Mouse (Mus musculus) testis, adult 2 months (tissue): ENCODE measurements at regions not wholly inside any gene's neighbourhood (a gene's known extent, or its start where the extent isn't known, plus 50 kb on each side); places are given as distances from the start of the nearest gene placed in this dataset.

Source experiments
- CTCF ChIP-seq: fragments of 200-500 bp; IDR thresholded peaks from 2 replicates; pipeline ENCODE4 v1.5.1; 2012; ENCODE audit warnings: low read depth, mild to moderate bottlenecking, inconsistent platforms, low read length, moderate library complexity; ENCODE audit not compliant: control insufficient read depth, insufficient read depth, insufficient replicate concordance
- POLR2A ChIP-seq: fragments of 200-500 bp; IDR thresholded peaks from 2 replicates; pipeline ENCODE4 v1.6.1; 2012; ENCODE audit warnings: low read depth, mild to moderate bottlenecking, inconsistent platforms, low read length, moderate library complexity; ENCODE audit not compliant: control insufficient read depth

DNA sequence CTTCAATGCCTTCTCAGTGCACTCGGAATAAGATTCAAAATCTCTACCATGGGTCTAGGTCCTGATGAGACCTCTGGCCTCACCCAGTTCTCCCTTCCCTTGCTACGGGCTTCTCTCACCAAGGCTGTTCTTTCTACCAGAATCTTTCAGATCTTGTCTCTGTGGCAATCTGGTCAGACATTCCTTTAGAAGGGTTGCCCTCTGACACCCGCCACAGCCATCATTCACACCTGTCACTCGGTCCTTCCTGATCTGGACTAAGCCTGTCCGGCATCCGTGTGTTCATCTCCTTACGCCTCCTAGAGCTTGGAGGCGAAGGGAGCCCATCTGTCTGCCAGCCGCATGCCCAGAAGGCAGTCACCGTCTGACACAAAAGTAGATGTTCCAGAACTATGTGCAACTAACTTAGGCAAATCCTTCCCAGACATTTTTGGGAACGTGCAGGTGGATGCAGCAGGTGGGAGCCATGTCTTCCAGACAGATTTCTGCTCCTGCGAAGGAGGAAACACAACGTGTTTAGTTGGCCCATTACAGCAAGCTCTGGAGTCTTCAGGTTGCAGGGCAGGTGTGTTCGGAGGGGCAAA, 77.7 kb downstream of the Fam76b start:
- no peak for TF ChIP-seq CTCF
- no peak for TF ChIP-seq POLR2A
